Mouse (Mus musculus) gonadal fat pad, adult 2 months (tissue): ENCODE measurements around the gene Grsf1. TPM values are rescaled to one million over a fixed set of nuclear protein-coding genes. Genes with fewer than 3 reads are reported as not detected.

Experiments
- DNase-seq: peaks from one replicate; pipeline ENCODE4 v3.0.0-alpha.2; 2012; ENCODE audit warnings: low read depth
- polyA plus RNA-seq: library from polyadenylated mRNA; depleted of rRNA; stranded (reverse); fragments of >200 nt; gene quantifications from 2 replicates; pipeline ENCODE4 v1.2.3, GENCODE M21; 2012

The Grsf1 gene
- polyA plus RNA-seq, 1 experiment: 29.9 TPM

- no peak for DNase-seq
Measured at GRCm38 (mm10) chr5:88688583-88689187, 12.7 kb upstream of the Grsf1 start.

GRCm38 (mm10) chr5:88687996-88688406 is 12.0 kb upstream of the Grsf1 start:
- no peak for DNase-seq

- DNase-seq: no peak
Measured at GRCm38 (mm10) chr5:88685745-88686299, 9.9 kb upstream of the Grsf1 start.

- no peak for DNase-seq
Measured at GRCm38 (mm10) chr5:88685306-88685705, 9.3 kb upstream of the Grsf1 start.

GRCm38 (mm10) chr5:88684226-88684625 is 8.3 kb upstream of the Grsf1 start:
- no peak for DNase-seq

- no peak for DNase-seq
Measured at GRCm38 (mm10) chr5:88683706-88684105, 7.7 kb upstream of the Grsf1 start.

- DNase-seq: no peak
Measured at GRCm38 (mm10) chr5:88680567-88680966, 4.6 kb upstream of the Grsf1 start.

- DNase-seq: no peak
Measured at GRCm38 (mm10) chr5:88679341-88679740, 3.4 kb upstream of the Grsf1 start.

- no peak for DNase-seq
Measured at GRCm38 (mm10) chr5:88678929-88679328, 3.0 kb upstream of the Grsf1 start.

- no peak for DNase-seq
Measured at GRCm38 (mm10) chr5:88674703-88675442, 1.1 kb downstream of the Grsf1 start.

GRCm38 (mm10) chr5:88663875-88664274 is 12.1 kb downstream of the Grsf1 start:
- DNase-seq: peak; percentile 92

- no peak for DNase-seq
Measured at GRCm38 (mm10) chr5:88663151-88663550, 12.8 kb downstream of the Grsf1 start.

GRCm38 (mm10) chr5:88657868-88658267 is 18.1 kb downstream of the Grsf1 start:
- DNase-seq: no peak

GRCm38 (mm10) chr5:88652589-88652988 is 23.4 kb downstream of the Grsf1 start:
- no peak for DNase-seq

- no peak for DNase-seq
Measured at GRCm38 (mm10) chr5:88649250-88650173, 26.5 kb downstream of the Grsf1 start.

GRCm38 (mm10) chr5:88645405-88645804 is 30.6 kb downstream of the Grsf1 start:
- no peak for DNase-seq

- DNase-seq: no peak
Measured at GRCm38 (mm10) chr5:88644901-88645300, 31.1 kb downstream of the Grsf1 start.

GRCm38 (mm10) chr5:88643491-88643890 is 32.5 kb downstream of the Grsf1 start:
- DNase-seq: no peak

GRCm38 (mm10) chr5:88642786-88643185 is 33.2 kb downstream of the Grsf1 start:
- DNase-seq: no peak

GRCm38 (mm10) chr5:88634076-88634475 is 41.9 kb downstream of the Grsf1 start:
- DNase-seq: no peak

GRCm38 (mm10) chr5:88632463-88632862 is 43.5 kb downstream of the Grsf1 start:
- no peak for DNase-seq

- DNase-seq: no peak
Measured at GRCm38 (mm10) chr5:88631545-88631944, 44.4 kb downstream of the Grsf1 start.
